In genomic region chr8:120486477-120487376, GRCm38 (mm10) we compare ENCODE assay signal across 8 mouse cellular contexts.
DNase-seq lines count a peak whose midpoint lies in the region; ATAC-seq lines count a peak whose summit lies in the region.

No protein-coding gene starts in this region.

- peak; percentile 13; the same call in 1 of the 2 replicates for ATAC-seq in frontal cortex, adult (ENCODE audit: low TSS enrichment)
- peak; percentile 24 for ATAC-seq in forebrain, embryonic 14.5 days
- ATAC-seq in hindbrain, embryonic 15.5 days (ENCODE audit: low FRiP score, low read depth), result peak; percentile 24; the same call in 1 of the 2 replicates
- ATAC-seq in megakaryocyte progenitor cell, adult 5-6 weeks (replicated peaks; ENCODE audit: poor library complexity), result peak; percentile 45

- no peaks in the 10 kb centered on the region for H3K27me3 ChIP-seq in forebrain, embryonic 14.5 days (replicated peaks; ENCODE audit: control insufficient read depth, insufficient read depth, low read length)
- H3K27me3 ChIP-seq in hindbrain, embryonic 15.5 days, result no peaks in the 10 kb centered on the region

- DNase-seq in frontal cortex, postnatal 14 days (ENCODE audit: low spot score in 2 of 2), result no peak
- DNase-seq in cerebellum, adult 11 months, result peak; percentile 54
- peak; percentile 88 for DNase-seq in forebrain, embryonic 14.5 days (ENCODE audit: low spot score)
- peak; percentile 69 to 71 for DNase-seq in left cerebral cortex, postnatal 36 days (ENCODE audit: low spot score in 2 of 2)
- peak; percentile 59 for DNase-seq in right cerebral cortex, postnatal 4 days

- peak overlapping the region; percentile 90 for H3K4me2 ChIP-seq in forebrain, embryonic 14.5 days (ENCODE audit: low read length)
- peak overlapping the region; percentile 84 for H3K4me2 ChIP-seq in hindbrain, embryonic 15.5 days

- H3K9ac ChIP-seq in forebrain, embryonic 14.5 days (ENCODE audit: low read length), result peak overlapping the region; percentile 97
- peak overlapping the region; percentile 83 for H3K9ac ChIP-seq in hindbrain, embryonic 15.5 days

- WGBS in forebrain, embryonic 14.5 days, result 3% methylated on average over 50 of the region's 50 CpGs
- 3% methylated on average over 50 of the region's 50 CpGs for WGBS in hindbrain, embryonic 15.5 days

- H3K4me3 ChIP-seq in forebrain, embryonic 14.5 days (ENCODE audit: low read depth, low read length), result peak overlapping the region; percentile 95
- H3K4me3 ChIP-seq in hindbrain, embryonic 15.5 days, result peak overlapping the region; percentile 61

- no peaks in the 10 kb centered on the region for H3K36me3 ChIP-seq in forebrain, embryonic 14.5 days (ENCODE audit: control insufficient read depth, insufficient read depth, low read length)
- H3K36me3 ChIP-seq in hindbrain, embryonic 15.5 days, result no peaks in the 10 kb centered on the region

- peaks cover 44% of the 10 kb centered on the region for H3K4me1 ChIP-seq in forebrain, embryonic 14.5 days (ENCODE audit: control insufficient read depth, insufficient read depth, low read length)
- peaks cover 64% of the 10 kb centered on the region for H3K4me1 ChIP-seq in hindbrain, embryonic 15.5 days (replicated peaks)

- intact Hi-C loops in left cerebral cortex, postnatal 36 days (cut with DNase I), result loop anchor here (5.0 kb wide), 1 partner anchor 69 kb away; no protein-coding TSS in a partner anchor

- H3K27ac ChIP-seq in forebrain, embryonic 14.5 days (ENCODE audit: low read depth, low read length), result peak overlapping the region; percentile 100
- peak overlapping the region; percentile 98 for H3K27ac ChIP-seq in hindbrain, embryonic 15.5 days (replicated peaks)

- no peaks in the 10 kb centered on the region for H3K9me3 ChIP-seq in forebrain, embryonic 14.5 days (replicated peaks; ENCODE audit: control insufficient read depth, low read length)
- H3K9me3 ChIP-seq in hindbrain, embryonic 15.5 days, result no peaks in the 10 kb centered on the region

Comparison
In these comparisons a context has a peak if more than half of its experiments do, and no peak if none do; other contexts are left out.
1. DNase-seq: peak in cerebellum, adult 11 months (single experiment), forebrain, embryonic 14.5 days (single experiment), left cerebral cortex, postnatal 36 days (2 of 2) and right cerebral cortex, postnatal 4 days (single experiment); none in frontal cortex, postnatal 14 days (0 of 2).
2. Peak in every context shown above with its lines, with median percentiles within 50 percentile points of each other: ATAC-seq.